In the genomic region with DNA sequence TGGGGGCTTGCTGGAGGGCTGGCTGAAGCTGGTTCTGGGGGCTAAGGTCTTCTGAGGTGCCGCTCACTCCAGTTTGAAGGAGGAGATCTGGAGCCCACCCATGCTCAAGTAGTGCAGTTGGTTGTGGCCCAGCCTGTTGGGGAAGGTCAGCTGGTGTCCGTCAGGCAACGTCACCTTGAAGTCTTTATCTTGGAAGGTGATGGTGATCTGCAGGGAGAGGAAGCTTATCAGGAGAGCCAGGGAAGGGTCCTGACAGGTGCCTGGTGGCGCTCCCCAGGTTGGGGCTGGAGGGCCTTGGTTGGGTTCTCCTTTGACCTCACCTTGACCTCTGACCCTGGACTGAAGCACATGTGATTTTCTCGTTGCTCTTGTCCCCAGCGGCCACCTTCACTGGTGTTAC, we compare ENCODE assay signal across 21 mouse cellular contexts. TPM values are rescaled to one million over a fixed set of nuclear protein-coding genes. Genes with fewer than 3 reads are reported as not detected.
A peak's percentile ranks its signal among the peaks of the same experiment; 100 is the strongest.
DNase-seq lines count a peak whose midpoint lies in the region; ATAC-seq and TF ChIP-seq lines count a peak whose summit lies in the region.
"Had no signal": no experiment of that assay in that cellular context is flagged by ENCODE, and none has a peak within 500 bp of the region (broad histone marks: within the 10 kb centered on the region; RNA-seq: fewer than 3 reads in every experiment).

No protein-coding gene starts in this region.

- no peak for TF ChIP-seq POLR2A in kidney, adult 2 months (IDR thresholded peaks at IDR 0.05; ENCODE audit: low read depth, low read length)

- no peak for TF ChIP-seq CTCF in kidney, adult 2 months (conservative IDR thresholded peaks at IDR 0.05; ENCODE audit: insufficient read depth, insufficient read length, low read depth, low read length)
- TF ChIP-seq CTCF in lung, embryonic 14.5 days (IDR thresholded peaks at IDR 0.05; ENCODE audit: low read depth), result no peak

- H3K4me1 ChIP-seq in kidney, adult 2 months (ENCODE audit: control insufficient read depth, insufficient read depth, low read length), result 0 out of 2 replicates have a peak, but pooled peaks cover 7% of the 10 kb centered on the region
- peaks cover 10% of the 10 kb centered on the region for H3K4me1 ChIP-seq in lung, embryonic 14.5 days (ENCODE audit: insufficient read depth)
- H3K4me1 ChIP-seq in stomach, embryonic 16.5 days (ENCODE audit: control insufficient read depth, insufficient read depth, low read length), result peaks cover 38% of the 10 kb centered on the region

- 0 out of 2 replicates have a peak, but pooled peaks have one; percentile 14 for ATAC-seq in lung, embryonic 14.5 days (ENCODE audit: insufficient read depth)
- no peak for ATAC-seq in stomach, embryonic 16.5 days (ENCODE audit: insufficient read depth, low FRiP score)

- no peak overlapping the region for H3K4me2 ChIP-seq in lung, embryonic 14.5 days
- H3K4me2 ChIP-seq in stomach, embryonic 16.5 days (ENCODE audit: low read depth, low read length), result no peak overlapping the region

- 0 out of 2 replicates have a peak overlapping the region, but pooled peaks have one; percentile 8 for H3K27ac ChIP-seq in kidney, adult 2 months (ENCODE audit: insufficient read depth, low read depth, low read length)
- H3K27ac ChIP-seq in lung, embryonic 14.5 days (ENCODE audit: low read depth), result peak overlapping the region; percentile 58; the same call in 1 of the 2 replicates
- peak overlapping the region; percentile 91 for H3K27ac ChIP-seq in stomach, embryonic 16.5 days (ENCODE audit: low read length)
- H3K27ac ChIP-seq: forebrain, embryonic 12.5 days; neural tube, embryonic 13.5 days had no signal

- WGBS in kidney, adult 2 months, result 64% methylated on average over 6 of the region's 6 CpGs
- 38% methylated on average over 6 of the region's 6 CpGs for WGBS in lung, embryonic 14.5 days
- 57% methylated on average over 6 of the region's 6 CpGs for WGBS in stomach, embryonic 16.5 days

- H3K27me3 ChIP-seq in kidney, adult 2 months (replicated peaks; ENCODE audit: control insufficient read depth, insufficient read depth, low read length), result no peaks in the 10 kb centered on the region
- no peaks in the 10 kb centered on the region for H3K27me3 ChIP-seq in lung, embryonic 14.5 days (ENCODE audit: insufficient read depth, low read length)
- no peaks in the 10 kb centered on the region for H3K27me3 ChIP-seq in stomach, embryonic 16.5 days (ENCODE audit: control insufficient read depth, insufficient read depth, low read length)
- H3K27me3 ChIP-seq: neural tube, embryonic 13.5 days had no signal

- H3K36me3 ChIP-seq in kidney, adult 2 months (ENCODE audit: control insufficient read depth, insufficient read depth, low read length), result no peaks in the 10 kb centered on the region
- H3K36me3 ChIP-seq in lung, embryonic 14.5 days (ENCODE audit: insufficient read depth), result peaks cover 43% of the 10 kb centered on the region
- peaks cover 12% of the 10 kb centered on the region; the same call in 1 of the 2 replicates for H3K36me3 ChIP-seq in stomach, embryonic 16.5 days (ENCODE audit: control insufficient read depth, insufficient read depth, low read length)
- H3K36me3 ChIP-seq: forebrain, embryonic 12.5 days; neural tube, embryonic 13.5 days had no signal

- H3K9me3 ChIP-seq in lung, embryonic 14.5 days (ENCODE audit: low read depth, low read length), result no peaks in the 10 kb centered on the region
- H3K9me3 ChIP-seq in stomach, embryonic 16.5 days (replicated peaks; ENCODE audit: control insufficient read depth, low read length), result no peaks in the 10 kb centered on the region
- H3K9me3 ChIP-seq: forebrain, embryonic 12.5 days; hindbrain, embryonic 10.5 days; megakaryocyte, embryonic 14.5 days; neural tube, embryonic 13.5 days had no signal

- peak; percentile 35 for DNase-seq in adrenal gland, postnatal 10 days
- no peak for DNase-seq in adrenal gland, postnatal 25 days
- no peak for DNase-seq in kidney, adult 2 months
- DNase-seq in kidney, adult 11 months, result no peak
- DNase-seq in lung, embryonic 14.5 days, result peak; percentile 40
- no peak for DNase-seq in lung, postnatal 36 days
- no peak for DNase-seq in cerebellum, postnatal 36 days
- DNase-seq: cerebellum, adult 9-11 months; embryo, embryonic 11 days; layer of hippocampus, adult 9-11 months; thymus, postnatal 36 days had no signal

- no peak overlapping the region for H3K9ac ChIP-seq in lung, embryonic 14.5 days
- H3K9ac ChIP-seq in stomach, embryonic 16.5 days (ENCODE audit: low read length), result peak overlapping the region; percentile 42; the same call in 1 of the 2 replicates
- H3K9ac ChIP-seq: forebrain, embryonic 12.5 days had no signal

- H3K4me3 ChIP-seq in kidney, adult 2 months (ENCODE audit: insufficient read depth, low read depth, low read length), result no peak overlapping the region
- no peak overlapping the region for H3K4me3 ChIP-seq in lung, embryonic 14.5 days (ENCODE audit: low read depth, low read length)
- H3K4me3 ChIP-seq in stomach, embryonic 16.5 days (replicated peaks; ENCODE audit: low read length), result no peak overlapping the region
- H3K4me3 ChIP-seq: forebrain, embryonic 12.5 days; neural tube, embryonic 13.5 days had no signal

RNA-seq across cellular contexts. Expression of gene Lgals2, which starts 4.4 kb away (rescaled TPM):
- total RNA-seq in adrenal gland, postnatal 10 days (2021), result 1 to 10 TPM; 1.8 to 5.1 TPM
- not detected in 2 replicates for total RNA-seq in adrenal gland, postnatal 25 days (2021)
- 0.24 and 0.25 TPM in 2 replicates for polyA plus RNA-seq in kidney, adult 2 months (2012; rRNA removed)
- 0.34 TPM in 1 of 2 replicates, not detected in the other for polyA plus RNA-seq in lung, embryonic 14.5 days (2014; fragmentation: Nextera tagmentation; extraction: Ambion mirVana)
- 86.6 and 122 TPM in 2 replicates for polyA plus RNA-seq in stomach, embryonic 16.5 days (2015; fragmentation: Nextera tagmentation; extraction: Ambion mirVana)
- total RNA-seq: left cerebral cortex, postnatal 14 days; midbrain, postnatal 0 days had no signal
- polyA plus RNA-seq: forebrain, embryonic 12.5 days; hindbrain, embryonic 10.5 days; midbrain, postnatal 0 days; neural tube, embryonic 13.5 days had no signal

RNA-seq across cellular contexts. Expression of gene Cdc42ep1, which starts 8.5 kb away (rescaled TPM):
- total RNA-seq in adrenal gland, postnatal 10 days (2021), result 10 to 100 TPM; 40.9 to 48.6 TPM
- 38.8 and 43.4 TPM in 2 replicates for total RNA-seq in adrenal gland, postnatal 25 days (2021)
- polyA plus RNA-seq in kidney, adult 2 months (2012; rRNA removed), result 59.2 and 66.7 TPM in 2 replicates
- polyA plus RNA-seq in lung, embryonic 14.5 days (2014; fragmentation: Nextera tagmentation; extraction: Ambion mirVana), result 93.2 and 101 TPM in 2 replicates
- 47.9 and 52.2 TPM in 2 replicates for polyA plus RNA-seq in stomach, embryonic 16.5 days (2015; fragmentation: Nextera tagmentation; extraction: Ambion mirVana)

RNA-seq across cellular contexts. Expression of gene Gga1, which starts 26.0 kb away (rescaled TPM):
- total RNA-seq in adrenal gland, postnatal 10 days (2021), result 10 to 100 TPM; 48.8 to 50.6 TPM
- total RNA-seq in adrenal gland, postnatal 25 days (2021), result 58.1 and 61.5 TPM in 2 replicates
- polyA plus RNA-seq in kidney, adult 2 months (2012; rRNA removed), result 56.5 and 68.1 TPM in 2 replicates
- 50.9 and 57.0 TPM in 2 replicates for polyA plus RNA-seq in lung, embryonic 14.5 days (2014; fragmentation: Nextera tagmentation; extraction: Ambion mirVana)
- 48.4 and 51.4 TPM in 2 replicates for polyA plus RNA-seq in stomach, embryonic 16.5 days (2015; fragmentation: Nextera tagmentation; extraction: Ambion mirVana)

RNA-seq across cellular contexts. Expression of gene Card10, which starts 48.1 kb away (rescaled TPM):
- 10 to 100 TPM; 12.0 to 12.4 TPM for total RNA-seq in adrenal gland, postnatal 10 days (2021)
- 6.5 and 7.0 TPM in 2 replicates for total RNA-seq in adrenal gland, postnatal 25 days (2021)
- polyA plus RNA-seq in kidney, adult 2 months (2012; rRNA removed), result 80.4 and 93.7 TPM in 2 replicates
- polyA plus RNA-seq in lung, embryonic 14.5 days (2014; fragmentation: Nextera tagmentation; extraction: Ambion mirVana), result 7.8 and 8.5 TPM in 2 replicates
- 4.0 and 4.4 TPM in 2 replicates for polyA plus RNA-seq in stomach, embryonic 16.5 days (2015; fragmentation: Nextera tagmentation; extraction: Ambion mirVana)

RNA-seq across cellular contexts. Expression of gene Gm49510, which starts 48.5 kb away (rescaled TPM):
- total RNA-seq in adrenal gland, postnatal 10 days (2021), result not detected
- not detected in 2 replicates for total RNA-seq in adrenal gland, postnatal 25 days (2021)
- 0.03 TPM in 1 of 2 replicates, not detected in the other for polyA plus RNA-seq in kidney, adult 2 months (2012; rRNA removed)
- 0.18 and 0.70 TPM in 2 replicates for polyA plus RNA-seq in lung, embryonic 14.5 days (2014; fragmentation: Nextera tagmentation; extraction: Ambion mirVana)
- 0.32 and 0.46 TPM in 2 replicates for polyA plus RNA-seq in stomach, embryonic 16.5 days (2015; fragmentation: Nextera tagmentation; extraction: Ambion mirVana)
- total RNA-seq: adrenal gland, postnatal 36 days; liver, adult 2 months had no signal
- polyA plus RNA-seq: forebrain, embryonic 12.5 days; gonadal fat pad, adult 2 months; liver, adult 2 months; neural tube, embryonic 13.5 days had no signal

Comparison
In these comparisons a context has a peak if more than half of its experiments do, and no peak if none do; other contexts are left out.
1. DNase-seq: peak in adrenal gland, postnatal 10 days (single experiment) and lung, embryonic 14.5 days (single experiment); none in adrenal gland, postnatal 25 days (single experiment), kidney, adult 2 months (single experiment), kidney, adult 11 months (single experiment), lung, postnatal 36 days (single experiment) and cerebellum, postnatal 36 days (0 of 2).
2. H3K27ac ChIP-seq: peak in every context shown above with its lines; median percentile 91 in stomach, embryonic 16.5 days; 58 in lung, embryonic 14.5 days; 8 in kidney, adult 2 months.
3. RNA of gene Lgals2, which starts 4.4 kb away (polyA plus RNA-seq): 86.6 to 122 TPM in stomach, embryonic 16.5 days; 0.34 TPM in lung, embryonic 14.5 days and 0.24 to 0.25 TPM in kidney, adult 2 months; every median in the first group is over 10 times any median in the second.